Comparison of ENCODE assay signal across 21 mouse cellular contexts in genomic region chr3:103853804-103854203, GRCm38 (mm10). TPM values are rescaled to one million over a fixed set of nuclear protein-coding genes. Genes with fewer than 3 reads are reported as not detected.
A peak's percentile ranks its signal among the peaks of the same experiment; 100 is the strongest.
DNase-seq lines count a peak whose midpoint lies in the region; TF ChIP-seq lines count a peak whose summit lies in the region.
"Had no signal": no experiment of that assay in that cellular context is flagged by ENCODE, and none has a peak within 500 bp of the region (broad histone marks: within the 10 kb centered on the region; RNA-seq: fewer than 3 reads in every experiment).

No protein-coding gene starts in this region.

- no peak for TF ChIP-seq CTCF in CH12.LX (conservative IDR thresholded peaks at IDR 0.05 in 1 of 2, IDR thresholded peaks at IDR 0.05 in 1 of 2; ENCODE audit: low read depth in 2 of 2, low read length in 2 of 2)

- H3K4me1 ChIP-seq in CH12.LX (ENCODE audit: control insufficient read depth in 1 of 2, insufficient read depth in 2 of 2) = peaks cover 9 to 75% of the 10 kb centered on the region in 2 experiments
- H3K4me1 ChIP-seq: forebrain, embryonic 12.5 days; limb, embryonic 15.5 days; neural tube, embryonic 15.5 days had no signal

- in situ Hi-C loops in CH12.LX (cut with MboI; ENCODE audit: low pct_ligation_motif_present, low pct_unique_long_range_greater_than_20kb, low sequenced_read_pairs) = no loop called here

- peaks cover 17% of the 10 kb centered on the region for H3K79me2 ChIP-seq in CH12.LX (replicated peaks; ENCODE audit: control insufficient read depth, extremely low read depth, insufficient read depth, poor library complexity, severe bottlenecking)

- H3K27ac ChIP-seq in CH12.LX (ENCODE audit: insufficient read depth, low read depth) = no peak overlapping the region
- H3K27ac ChIP-seq: forebrain, embryonic 12.5 days; limb, embryonic 15.5 days; neural tube, embryonic 15.5 days had no signal

- H3K9ac ChIP-seq in CH12.LX (ENCODE audit: insufficient read depth, low read depth) = peak overlapping the region; percentile 82
- H3K9ac ChIP-seq: forebrain, embryonic 12.5 days; limb, embryonic 15.5 days; neural tube, embryonic 15.5 days had no signal

- peak; percentile 41 for DNase-seq in cerebellum, adult 11 months
- no peak for DNase-seq in cerebellum, postnatal 4 days (ENCODE audit: low spot score in 2 of 2)
- peak; percentile 16 for DNase-seq in heart, postnatal 4 days
- DNase-seq in heart, postnatal 36 days = no peak
- no peak for DNase-seq in CH12.LX (ENCODE audit: extremely low read depth)
- DNase-seq in cerebellum, postnatal 10 days = peak; percentile 60 to 69
- DNase-seq in urinary bladder, postnatal 10 days (ENCODE audit: low spot score) = no peak
- no peak for DNase-seq in urinary bladder, adult 2 months (ENCODE audit: low spot score)
- DNase-seq: B cell, adult 2 months; gastrocnemius, postnatal 36 days; right cerebral cortex, postnatal 25 days; thymus, postnatal 4 days had no signal

- dilution Hi-C loops in CH12.LX (cut with MboI; ENCODE audit: extremely low pct_ligation_motif_present, extremely low pct_unique_long_range_greater_than_20kb, low sequenced_read_pairs) = no loop called here

- H3K4me2 ChIP-seq in CH12.LX (ENCODE audit: insufficient read depth, low read depth, poor library complexity, severe bottlenecking) = peak overlapping the region; percentile 100
- H3K4me2 ChIP-seq: forebrain, embryonic 12.5 days; heart, embryonic 11.5 days; limb, embryonic 15.5 days; neural tube, embryonic 15.5 days had no signal

- no peaks in the 10 kb centered on the region for H3K27me3 ChIP-seq in CH12.LX (replicated peaks)
- H3K27me3 ChIP-seq: forebrain, embryonic 12.5 days; limb, embryonic 15.5 days; neural tube, embryonic 15.5 days; Patski had no signal

- TF ChIP-seq EP300 in CH12.LX (IDR thresholded peaks at IDR 0.05; ENCODE audit: low read length) = no peak

- intact Hi-C loops in heart, postnatal 36 days (cut with DNase I) = loop anchor here (5.0 kb wide), 1 partner anchor 33 kb away; no protein-coding TSS in a partner anchor

- TF ChIP-seq POLR2A in CH12.LX (IDR thresholded peaks at IDR 0.05; ENCODE audit: low read depth, low read length) = no peak

- no peaks in the 10 kb centered on the region for H3K9me3 ChIP-seq in CH12.LX (replicated peaks; ENCODE audit: low read length)
- H3K9me3 ChIP-seq: forebrain, embryonic 12.5 days; limb, embryonic 15.5 days; neural tube, embryonic 15.5 days had no signal

- H3K4me3 ChIP-seq in CH12.LX (replicated peaks in 1 of 3; ENCODE audit: low read depth in 2 of 3, low read length in 2 of 3, poor library complexity in 1 of 3) = no peak overlapping the region
- H3K4me3 ChIP-seq: forebrain, embryonic 12.5 days; limb, embryonic 15.5 days; neural tube, embryonic 15.5 days had no signal

- TF ChIP-seq RAD21 in CH12.LX (IDR thresholded peaks at IDR 0.05; ENCODE audit: low read depth, low read length) = no peak

- peaks cover 4 to 23% of the 10 kb centered on the region in 2 experiments for H3K36me3 ChIP-seq in CH12.LX (replicated peaks in 1 of 2; ENCODE audit: control insufficient read depth in 1 of 2, insufficient read depth in 1 of 2, low read length in 1 of 2)
- H3K36me3 ChIP-seq: forebrain, embryonic 12.5 days; limb, embryonic 15.5 days; neural tube, embryonic 15.5 days had no signal

TF ChIP-seq in CH12.LX, 34 proteins besides CTCF, POLR2A, EP300 and RAD21:
- no peak for TF ChIP-seq MAX (IDR thresholded peaks at IDR 0.05; ENCODE audit: low read length)
- TF ChIP-seq NELFE (IDR thresholded peaks at IDR 0.05; ENCODE audit: low read depth, low read length) = no peak
- no peak for TF ChIP-seq SIN3A (IDR thresholded peaks at IDR 0.05; ENCODE audit: low read length)
- no peak for TF ChIP-seq POLR2AphosphoS2 (IDR thresholded peaks at IDR 0.05; ENCODE audit: low read depth, low read length)
- no peak for TF ChIP-seq JUND (conservative IDR thresholded peaks at IDR 0.05; ENCODE audit: low read depth, low read length)
- TF ChIP-seq CHD1 (IDR thresholded peaks at IDR 0.05; ENCODE audit: low read depth, low read length) = no peak
TF ChIP-seq in CH12.LX: peak in this region for 0.

RNA-seq across cellular contexts. Expression of gene Ptpn22, which starts 5.8 kb away (rescaled TPM):
- total RNA-seq in heart, postnatal 4 days (2021) = under 1 TPM; 0.57 to 0.72 TPM
- total RNA-seq in heart, postnatal 36 days (2021) = under 1 TPM; 0.61 to 0.62 TPM
- total RNA-seq in CH12.LX (2012; rRNA removed) = 21.9 and 26.7 TPM in 2 replicates
- 46.9 and 49.7 TPM in 2 replicates for total RNA-seq in CH12.LX (2014; rRNA removed)
- polyA plus RNA-seq in CH12.LX (2012; ENCODE audit: insufficient read length, low read depth) = 67.9 and 90.9 TPM in 2 replicates
- 1.6 and 1.7 TPM in 2 replicates for polyA plus RNA-seq in urinary bladder, adult 2 months (2012; rRNA removed)

RNA-seq across cellular contexts. Expression of gene Bcl2l15, which starts 21.4 kb away (rescaled TPM):
- not detected for total RNA-seq in heart, postnatal 4 days (2021)
- not detected for total RNA-seq in heart, postnatal 36 days (2021)
- total RNA-seq in CH12.LX (2012; rRNA removed) (12.2 and 19.3 TPM in 2 replicates), CH12.LX (2014; rRNA removed) (22.4 and 23.0 TPM in 2 replicates)
- 24.8 and 24.9 TPM in 2 replicates for polyA plus RNA-seq in CH12.LX (2012; ENCODE audit: insufficient read length, low read depth)
- polyA plus RNA-seq in urinary bladder, adult 2 months (2012; rRNA removed) = 0.18 and 0.19 TPM in 2 replicates
- polyA plus RNA-seq: kidney, embryonic 14.5 days had no signal

RNA-seq across cellular contexts. Expression of gene Gm43064, which starts 44.4 kb away (rescaled TPM):
- under 1 TPM in 1 of 2 experiments, not detected in 1; 0.27 TPM for total RNA-seq in heart, postnatal 4 days (2021)
- total RNA-seq in heart, postnatal 36 days (2021) = not detected
- total RNA-seq in CH12.LX (2012; rRNA removed) (3.1 and 4.3 TPM in 2 replicates), CH12.LX (2014; rRNA removed) (0.91 and 1.6 TPM in 2 replicates)
- not detected in 2 replicates for polyA plus RNA-seq in CH12.LX (2012; ENCODE audit: insufficient read length, low read depth)
- polyA plus RNA-seq in urinary bladder, adult 2 months (2012; rRNA removed) = 0.06 and 0.34 TPM in 2 replicates
- total RNA-seq: hematopoietic stem cell, adult 5-6 weeks; megakaryocyte-erythroid progenitor cell, adult 5-6 weeks had no signal
- polyA plus RNA-seq: forebrain, embryonic 12.5 days; large intestine, adult 2 months; neural tube, embryonic 15.5 days had no signal

RNA-seq across cellular contexts. Expression of gene Ap4b1, which starts 44.5 kb away (rescaled TPM):
- total RNA-seq in heart, postnatal 4 days (2021) = 1 to 10 TPM; 8.6 to 9.1 TPM
- 10 to 100 TPM; 12.4 to 14.0 TPM for total RNA-seq in heart, postnatal 36 days (2021)
- total RNA-seq in CH12.LX (2012; rRNA removed) = 19.8 and 20.1 TPM in 2 replicates
- total RNA-seq in CH12.LX (2014; rRNA removed) = 31.6 and 31.9 TPM in 2 replicates
- polyA plus RNA-seq in CH12.LX (2012; ENCODE audit: insufficient read length, low read depth) = 22.6 and 23.1 TPM in 2 replicates
- polyA plus RNA-seq in urinary bladder, adult 2 months (2012; rRNA removed) = 20.5 and 22.3 TPM in 2 replicates

RNA-seq across cellular contexts. Expression of gene Dclre1b, which starts 44.6 kb away (rescaled TPM):
- total RNA-seq in heart, postnatal 4 days (2021) = 10 to 100 TPM; 13.6 to 14.2 TPM
- 1 to 10 TPM; 6.5 to 9.2 TPM for total RNA-seq in heart, postnatal 36 days (2021)
- 16.7 and 18.5 TPM in 2 replicates for total RNA-seq in CH12.LX (2012; rRNA removed)
- 9.1 and 10.2 TPM in 2 replicates for total RNA-seq in CH12.LX (2014; rRNA removed)
- polyA plus RNA-seq in CH12.LX (2012; ENCODE audit: insufficient read length, low read depth) = 32.2 and 32.5 TPM in 2 replicates
- 7.5 and 8.1 TPM in 2 replicates for polyA plus RNA-seq in urinary bladder, adult 2 months (2012; rRNA removed)

Comparison
In these comparisons a context has a peak if more than half of its experiments do, and no peak if none do; other contexts are left out.
1. DNase-seq: peak in cerebellum, adult 11 months (single experiment), heart, postnatal 4 days (single experiment) and cerebellum, postnatal 10 days (2 of 2); none in cerebellum, postnatal 4 days (0 of 2), heart, postnatal 36 days (0 of 2), CH12.LX (single experiment), urinary bladder, postnatal 10 days (single experiment) and urinary bladder, adult 2 months (single experiment).
2. RNA of gene Ptpn22, which starts 5.8 kb away (total RNA-seq): 21.9 to 49.7 TPM in CH12.LX; 0.57 to 0.72 TPM in heart, postnatal 4 days and 0.61 to 0.62 TPM in heart, postnatal 36 days; every median in the first group is over 10 times any median in the second.
3. RNA of gene Bcl2l15, which starts 21.4 kb away (total RNA-seq): 12.2 to 23.0 TPM in CH12.LX; not detected in heart, postnatal 4 days and not detected in heart, postnatal 36 days; every median in the first group is over 10 times any median in the second.